In the genomic region with DNA sequence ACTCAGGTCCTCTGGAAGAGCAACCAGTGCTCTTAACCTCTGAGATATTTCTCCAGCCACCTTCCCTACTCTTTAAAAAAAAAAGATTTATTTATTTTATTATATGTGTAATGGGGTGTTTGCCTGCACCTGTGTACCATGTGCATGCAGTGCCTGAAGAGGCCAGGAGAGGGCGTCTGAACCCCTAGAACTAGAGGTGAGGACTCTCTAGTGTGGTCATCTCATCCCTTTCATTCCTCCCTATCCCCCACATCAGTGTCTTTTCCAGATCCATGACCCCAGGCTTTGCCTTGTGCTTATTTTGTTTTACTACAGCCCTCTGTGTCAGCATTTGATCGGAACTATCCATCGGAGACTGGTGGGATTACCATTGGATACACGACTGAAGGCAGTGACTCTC, we compare ENCODE assay signal across 8 mouse cellular contexts. TPM values are rescaled to one million over a fixed set of nuclear protein-coding genes. Genes with fewer than 3 reads are reported as not detected.
DNase-seq lines count a peak whose midpoint lies in the region; ATAC-seq and TF ChIP-seq lines count a peak whose summit lies in the region.
"Had no signal": no experiment of that assay in that cellular context is flagged by ENCODE, and none has a peak within 500 bp of the region (broad histone marks: within the 10 kb centered on the region; RNA-seq: fewer than 3 reads in every experiment).

No protein-coding gene starts in this region.

- H3K4me1 ChIP-seq in limb, embryonic 11.5 days (ENCODE audit: control insufficient read depth, insufficient read depth, low read length), result no peaks in the 10 kb centered on the region
- peaks cover under 1% of the 10 kb centered on the region for H3K4me1 ChIP-seq in limb, embryonic 10.5 days
- H3K4me1 ChIP-seq in small intestine, adult 2 months (ENCODE audit: control insufficient read depth, insufficient read depth, insufficient read length, low read length), result no peaks in the 10 kb centered on the region
- H3K4me1 ChIP-seq in forebrain, embryonic 11.5 days (replicated peaks; ENCODE audit: control insufficient read depth, insufficient read depth, low read length), result no peaks in the 10 kb centered on the region
- H3K4me1 ChIP-seq in forebrain, embryonic 15.5 days, result peaks cover 2% of the 10 kb centered on the region

- TF ChIP-seq POLR2A in small intestine, adult 2 months (IDR thresholded peaks at IDR 0.05; ENCODE audit: low read depth, low read length), result no peak

- no peaks in the 10 kb centered on the region for H3K27me3 ChIP-seq in limb, embryonic 11.5 days (ENCODE audit: control insufficient read depth, insufficient read depth, low read length)
- H3K27me3 ChIP-seq in limb, embryonic 10.5 days (ENCODE audit: low read depth, poor library complexity, severe bottlenecking), result no peaks in the 10 kb centered on the region; the same call in 1 of the 2 replicates
- no peaks in the 10 kb centered on the region for H3K27me3 ChIP-seq in small intestine, adult 2 months (ENCODE audit: control insufficient read depth, insufficient read depth, low read length)
- no peaks in the 10 kb centered on the region for H3K27me3 ChIP-seq in forebrain, embryonic 11.5 days (ENCODE audit: control insufficient read depth, insufficient read depth, low read length)
- no peaks in the 10 kb centered on the region for H3K27me3 ChIP-seq in forebrain, embryonic 15.5 days
- H3K27me3 ChIP-seq: embryonic facial prominence, embryonic 13.5 days had no signal

- H3K4me2 ChIP-seq in limb, embryonic 11.5 days (ENCODE audit: low read depth, severe bottlenecking), result no peak overlapping the region
- no peak overlapping the region for H3K4me2 ChIP-seq in forebrain, embryonic 11.5 days (ENCODE audit: low read depth, low read length, severe bottlenecking)
- no peak overlapping the region for H3K4me2 ChIP-seq in forebrain, embryonic 15.5 days (replicated peaks)
- H3K4me2 ChIP-seq: embryonic facial prominence, embryonic 13.5 days had no signal

- no peaks in the 10 kb centered on the region for H3K9me3 ChIP-seq in limb, embryonic 11.5 days (ENCODE audit: control insufficient read depth, low read length)
- H3K9me3 ChIP-seq in limb, embryonic 10.5 days (replicated peaks), result no peaks in the 10 kb centered on the region
- H3K9me3 ChIP-seq in forebrain, embryonic 11.5 days (ENCODE audit: control insufficient read depth, low read length), result no peaks in the 10 kb centered on the region
- no peaks in the 10 kb centered on the region for H3K9me3 ChIP-seq in forebrain, embryonic 15.5 days
- H3K9me3 ChIP-seq: embryonic facial prominence, embryonic 13.5 days had no signal

- H3K36me3 ChIP-seq in limb, embryonic 11.5 days (ENCODE audit: control insufficient read depth, insufficient read depth, low read length), result no peaks in the 10 kb centered on the region
- H3K36me3 ChIP-seq in limb, embryonic 10.5 days, result no peaks in the 10 kb centered on the region
- H3K36me3 ChIP-seq in small intestine, adult 2 months (ENCODE audit: control insufficient read depth, insufficient read depth, low read length), result no peaks in the 10 kb centered on the region
- H3K36me3 ChIP-seq in forebrain, embryonic 11.5 days (ENCODE audit: control insufficient read depth, insufficient read depth, low read length), result no peaks in the 10 kb centered on the region
- H3K36me3 ChIP-seq in forebrain, embryonic 15.5 days, result no peaks in the 10 kb centered on the region
- H3K36me3 ChIP-seq: embryonic facial prominence, embryonic 13.5 days had no signal

- 72% methylated on average over 4 of the region's 4 CpGs for WGBS in limb, embryonic 11.5 days
- 64% methylated on average over 4 of the region's 4 CpGs for WGBS in limb, embryonic 10.5 days
- 58% methylated on average over 4 of the region's 4 CpGs for WGBS in small intestine, adult 2 months
- 65% methylated on average over 4 of the region's 4 CpGs for WGBS in forebrain, embryonic 11.5 days
- WGBS in forebrain, embryonic 15.5 days, result 65% methylated on average over 4 of the region's 4 CpGs

- H3K9ac ChIP-seq in limb, embryonic 11.5 days (ENCODE audit: low read length), result no peak overlapping the region
- H3K9ac ChIP-seq in forebrain, embryonic 11.5 days (ENCODE audit: low read length), result no peak overlapping the region
- no peak overlapping the region for H3K9ac ChIP-seq in forebrain, embryonic 15.5 days (replicated peaks)
- H3K9ac ChIP-seq: embryonic facial prominence, embryonic 13.5 days had no signal

- no peak overlapping the region for H3K27ac ChIP-seq in limb, embryonic 11.5 days (replicated peaks; ENCODE audit: low read depth, low read length)
- H3K27ac ChIP-seq in limb, embryonic 10.5 days, result no peak overlapping the region
- H3K27ac ChIP-seq in small intestine, adult 2 months (ENCODE audit: insufficient read depth, low read depth, low read length), result no peak overlapping the region
- H3K27ac ChIP-seq in forebrain, embryonic 11.5 days (ENCODE audit: low read depth, low read length), result no peak overlapping the region
- no peak overlapping the region for H3K27ac ChIP-seq in forebrain, embryonic 15.5 days (replicated peaks)
- H3K27ac ChIP-seq: embryonic facial prominence, embryonic 13.5 days had no signal

- TF ChIP-seq CTCF in small intestine, adult 2 months (IDR thresholded peaks at IDR 0.05; ENCODE audit: extremely low read depth, insufficient read length, insufficient replicate concordance, low read depth, low read length), result peak; percentile 33; the same call in 1 of the 2 replicates

- DNase-seq in limb, embryonic 11.5 days (ENCODE audit: low spot score), result peak; percentile 39
- no peak for DNase-seq in limb, embryonic 10.5 days (ENCODE audit: low spot score)
- DNase-seq in ZHBTc4 (ENCODE audit: low read depth, low spot score), result peak; percentile 42
- DNase-seq in cerebellum, postnatal 10 days, result peak; percentile 69 to 80
- DNase-seq in forebrain, embryonic 11.5 days (ENCODE audit: low spot score), result no peak

- ATAC-seq in limb, embryonic 11.5 days (ENCODE audit: insufficient number of reproducible peaks, low FRiP score, low TSS enrichment, low read depth), result no peak
- ATAC-seq in forebrain, embryonic 11.5 days (replicated peaks; ENCODE audit: low FRiP score), result no peak
- no peak for ATAC-seq in forebrain, embryonic 15.5 days (replicated peaks)

- no peak overlapping the region for H3K4me3 ChIP-seq in limb, embryonic 11.5 days (ENCODE audit: low read depth, low read length)
- H3K4me3 ChIP-seq in limb, embryonic 10.5 days, result no peak overlapping the region
- H3K4me3 ChIP-seq in small intestine, adult 2 months (ENCODE audit: low read depth, low read length), result no peak overlapping the region
- H3K4me3 ChIP-seq in forebrain, embryonic 11.5 days (ENCODE audit: low read depth, low read length), result no peak overlapping the region
- H3K4me3 ChIP-seq in forebrain, embryonic 15.5 days, result no peak overlapping the region
- H3K4me3 ChIP-seq: embryonic facial prominence, embryonic 13.5 days had no signal

RNA-seq across cellular contexts. Expression of a gene that starts 5.2 kb away (rescaled TPM):
- polyA plus RNA-seq in limb, embryonic 11.5 days (2014; fragmentation: Nextera tagmentation; extraction: Ambion mirVana), result 0.13 and 0.16 TPM in 2 replicates
- polyA plus RNA-seq in limb, embryonic 10.5 days (2016; fragmentation: Nextera tagmentation; extraction: Ambion mirVana), result 0.20 and 0.25 TPM in 2 replicates
- 0.13 and 0.20 TPM in 2 replicates for polyA plus RNA-seq in small intestine, adult 2 months (2012; rRNA removed)
- polyA plus RNA-seq in forebrain, embryonic 11.5 days (2014; fragmentation: Nextera tagmentation; extraction: Ambion mirVana), result 0.29 and 0.59 TPM in 2 replicates
- polyA plus RNA-seq in forebrain, embryonic 15.5 days (2015; fragmentation: Nextera tagmentation; extraction: Ambion mirVana), result 2.3 and 3.3 TPM in 2 replicates

RNA-seq across cellular contexts. Expression of a gene that starts 18.3 kb away (rescaled TPM):
- polyA plus RNA-seq in limb, embryonic 11.5 days (2014; fragmentation: Nextera tagmentation; extraction: Ambion mirVana), result 261 and 272 TPM in 2 replicates
- polyA plus RNA-seq in limb, embryonic 10.5 days (2016; fragmentation: Nextera tagmentation; extraction: Ambion mirVana), result 352 and 394 TPM in 2 replicates
- polyA plus RNA-seq in small intestine, adult 2 months (2012; rRNA removed), result 4.0 and 6.9 TPM in 2 replicates
- polyA plus RNA-seq in forebrain, embryonic 11.5 days (2014; fragmentation: Nextera tagmentation; extraction: Ambion mirVana), result 203 and 209 TPM in 2 replicates
- polyA plus RNA-seq in forebrain, embryonic 15.5 days (2015; fragmentation: Nextera tagmentation; extraction: Ambion mirVana), result 366 and 381 TPM in 2 replicates

RNA-seq across cellular contexts. Expression of a gene that starts 35.9 kb away (rescaled TPM):
- polyA plus RNA-seq in limb, embryonic 11.5 days (2014; fragmentation: Nextera tagmentation; extraction: Ambion mirVana), result 0.51 TPM in 1 of 2 replicates, not detected in the other
- 0.23 TPM in 1 of 2 replicates, not detected in the other for polyA plus RNA-seq in limb, embryonic 10.5 days (2016; fragmentation: Nextera tagmentation; extraction: Ambion mirVana)
- polyA plus RNA-seq in small intestine, adult 2 months (2012; rRNA removed), result not detected in 2 replicates
- not detected in 2 replicates for polyA plus RNA-seq in forebrain, embryonic 11.5 days (2014; fragmentation: Nextera tagmentation; extraction: Ambion mirVana)
- not detected in 2 replicates for polyA plus RNA-seq in forebrain, embryonic 15.5 days (2015; fragmentation: Nextera tagmentation; extraction: Ambion mirVana)

Comparison
In these comparisons a context has a peak if more than half of its experiments do, and no peak if none do; other contexts are left out.
1. DNase-seq: peak in limb, embryonic 11.5 days (single experiment), ZHBTc4 (single experiment) and cerebellum, postnatal 10 days (2 of 2); none in limb, embryonic 10.5 days (single experiment) and forebrain, embryonic 11.5 days (single experiment).
2. RNA of a gene that starts 18.3 kb away (polyA plus RNA-seq): 352 to 394 TPM in limb, embryonic 10.5 days, 366 to 381 TPM in forebrain, embryonic 15.5 days, 261 to 272 TPM in limb, embryonic 11.5 days and 203 to 209 TPM in forebrain, embryonic 11.5 days; 4.0 to 6.9 TPM in small intestine, adult 2 months; every median in the first group is over 10 times any median in the second.